Mouse (Mus musculus) kidney, postnatal 0 days (tissue): ENCODE measurements at regions not wholly inside any gene's neighbourhood (a gene's known extent, or its start where the extent isn't known, plus 50 kb on each side); places are given as distances from the start of the nearest gene placed in this dataset.
"Not testable (repeated sequence)": the region's sequence is repeated elsewhere in the genome, so short reads cannot be mapped to it uniquely, and the experiment has no call there.

Source experiments
- ATAC-seq: fragments of 200-750 bp; cut with Nextera tagmentation; replicated peaks from 2 replicates; pipeline ENCODE4 v1.8.0; 2017; ENCODE audit warnings: low read depth, moderate number of reproducible peaks, moderate TSS enrichment, moderate library complexity; ENCODE audit not compliant: low FRiP score
- DNase-seq: peaks from one replicate; pipeline ENCODE4 v3.0.0-alpha.2; 2016; ENCODE audit warnings: low spot score
- H3K27ac ChIP-seq: fragments of 300-500 bp; sonication (generic); 2 replicates; pipeline ENCODE4 v1.5.1; 2014; ENCODE audit warnings: mild to moderate bottlenecking
- H3K27me3 ChIP-seq: fragments of 300-500 bp; sonication (generic); 2 replicates; pipeline ENCODE4 v1.6.1; 2014; ENCODE audit warnings: low read length, mixed read lengths; ENCODE audit not compliant: insufficient read depth
- H3K36me3 ChIP-seq: fragments of 300-500 bp; sonication (generic); 2 replicates; pipeline ENCODE4 v1.6.1; 2014; ENCODE audit warnings: low read length, mixed read lengths; ENCODE audit not compliant: insufficient read depth
- H3K4me1 ChIP-seq: fragments of 300-500 bp; sonication (generic); replicated peaks from 2 replicates; pipeline ENCODE4 v1.6.1; 2014; ENCODE audit warnings: antibody characterized with exemption, low read length, mixed read lengths; ENCODE audit not compliant: insufficient read depth
- H3K4me2 ChIP-seq: fragments of 300-500 bp; sonication (generic); 2 replicates; pipeline ENCODE4 v1.6.1; 2014; ENCODE audit warnings: mild to moderate bottlenecking, low read length, moderate library complexity, mixed read lengths
- H3K4me3 ChIP-seq: fragments of 300-500 bp; sonication (generic); replicated peaks from 2 replicates; pipeline ENCODE4 v1.5.1; 2014; ENCODE audit warnings: low read depth, low read length
- H3K9ac ChIP-seq: fragments of 300-500 bp; sonication (generic); 2 replicates; pipeline ENCODE4 v1.6.1; 2014; ENCODE audit warnings: low read depth, low read length
- H3K9me3 ChIP-seq: fragments of 300-500 bp; sonication (generic); replicated peaks from 2 replicates; pipeline ENCODE4 v1.6.1; 2016; ENCODE audit warnings: low read length, inconsistent platforms, mixed read lengths
- CTCF ChIP-seq: IDR thresholded peaks from 2 replicates; pipeline ENCODE4 v1.5.1; 2016; ENCODE audit warnings: antibody characterized with exemption, low read depth, mild to moderate bottlenecking, moderate library complexity
- WGBS: fragments of 180-500 bp; shearing (Covaris S2); extraction: QIAGEN DNeasy Blood & Tissue Kit; methylation state at CpG from one replicate; pipeline ENCODE4 v1.1.7; 2014; 5-methylcytosine and 5-hydroxymethylcytosine counted together

DNA sequence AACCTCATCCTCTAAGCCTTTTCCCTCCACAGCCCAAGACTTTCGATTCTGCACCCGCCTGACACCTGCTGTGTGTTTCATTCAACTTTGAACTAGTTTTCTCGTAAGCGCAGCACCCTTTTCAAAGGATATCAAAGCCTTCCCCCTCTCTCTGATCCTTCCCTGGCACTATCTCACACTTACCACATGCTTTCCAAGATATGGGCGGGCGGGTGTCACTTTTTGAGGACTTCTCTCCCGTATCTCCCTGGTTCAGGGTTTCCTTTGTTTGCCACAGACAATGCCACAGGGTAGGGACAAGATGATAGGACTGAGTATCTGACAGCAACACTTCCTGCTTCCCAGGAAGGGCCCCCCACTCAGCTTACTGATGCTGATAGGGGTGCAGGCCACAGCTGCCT is 76.8 kb upstream of the Mdm1 start:
- H3K4me3 ChIP-seq: no peak overlapping the region
- no peaks in the 10 kb centered on the region for H3K27me3 ChIP-seq
- no peak overlapping the region for H3K9ac ChIP-seq
- H3K4me1 ChIP-seq: no peaks in the 10 kb centered on the region
- no peaks in the 10 kb centered on the region for H3K36me3 ChIP-seq
- no peak overlapping the region for H3K27ac ChIP-seq
- 72% methylated on average over 7 of the region's 7 CpGs for WGBS
- no peak for DNase-seq
- H3K4me2 ChIP-seq: no peak overlapping the region
- no peaks in the 10 kb centered on the region for H3K9me3 ChIP-seq
- no peak for TF ChIP-seq CTCF
- ATAC-seq: no peak

GRCm38 (mm10) chr10:118076341-118076740 is 65.3 kb upstream of the Mdm1 start:
- not testable (repeated sequence) for ATAC-seq, H3K4me2 ChIP-seq, H3K36me3 ChIP-seq, H3K9ac ChIP-seq, H3K4me1 ChIP-seq, H3K27ac ChIP-seq, H3K9me3 ChIP-seq, H3K27me3 ChIP-seq, DNase-seq, H3K4me3 ChIP-seq
- 95% methylated on average over 8 of the region's 11 CpGs for WGBS

DNA sequence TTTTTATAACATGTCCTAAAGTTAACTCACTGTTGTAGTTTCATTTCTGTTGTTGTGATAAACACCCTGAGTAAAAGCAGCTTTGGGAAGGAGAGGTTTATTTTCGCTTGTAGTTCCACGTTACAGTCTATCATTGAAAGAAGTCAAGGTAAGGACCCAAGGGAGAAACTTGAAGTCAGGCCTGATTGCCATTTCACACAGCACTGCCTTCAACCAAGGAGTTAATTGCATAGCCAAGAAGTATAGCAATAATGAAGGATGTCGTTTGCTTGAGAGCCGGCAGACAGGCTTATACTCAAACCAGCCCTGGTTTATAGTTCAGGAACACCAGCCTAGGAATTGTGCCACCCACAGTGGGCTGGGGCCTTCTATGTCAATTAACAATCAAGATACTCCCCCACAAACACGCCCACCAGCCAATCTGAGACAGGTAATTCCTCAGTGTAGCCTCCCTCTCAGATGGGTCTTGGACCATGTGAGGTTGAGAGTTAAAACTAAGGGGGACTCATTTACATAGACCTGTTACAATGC is 59.9 kb upstream of the Mdm1 start:
- Histone ChIP-seq H3K36me3 (no peaks in the 10 kb centered on the region), H3K4me1 (no peaks in the 10 kb centered on the region), H3K9me3 (no peaks in the 10 kb centered on the region; the same call in 1 of the 2 replicates), H3K27me3 (no peaks in the 10 kb centered on the region), H3K9ac (no peak overlapping the region), H3K4me2 (no peak overlapping the region), H3K4me3 (no peak overlapping the region), H3K27ac (no peak overlapping the region)
- ATAC-seq (no peak), DNase-seq (no peak)
- WGBS: 88% methylated on average over 5 of the region's 5 CpGs
- no peak for TF ChIP-seq CTCF

GRCm38 (mm10) chr10:118083035-118083720 is 58.4 kb upstream of the Mdm1 start:
- H3K9me3 ChIP-seq: no peaks in the 10 kb centered on the region
- WGBS: 87% methylated on average over 12 of the region's 13 CpGs
- no peak overlapping the region for H3K27ac ChIP-seq
- ATAC-seq (no peak), DNase-seq (no peak)
- TF ChIP-seq CTCF: no peak
- no peak overlapping the region for H3K9ac ChIP-seq
- H3K4me1 ChIP-seq: no peaks in the 10 kb centered on the region
- H3K36me3 ChIP-seq: no peaks in the 10 kb centered on the region
- no peak overlapping the region for H3K4me2 ChIP-seq
- H3K27me3 ChIP-seq: no peaks in the 10 kb centered on the region
- H3K4me3 ChIP-seq: no peak overlapping the region

DNA sequence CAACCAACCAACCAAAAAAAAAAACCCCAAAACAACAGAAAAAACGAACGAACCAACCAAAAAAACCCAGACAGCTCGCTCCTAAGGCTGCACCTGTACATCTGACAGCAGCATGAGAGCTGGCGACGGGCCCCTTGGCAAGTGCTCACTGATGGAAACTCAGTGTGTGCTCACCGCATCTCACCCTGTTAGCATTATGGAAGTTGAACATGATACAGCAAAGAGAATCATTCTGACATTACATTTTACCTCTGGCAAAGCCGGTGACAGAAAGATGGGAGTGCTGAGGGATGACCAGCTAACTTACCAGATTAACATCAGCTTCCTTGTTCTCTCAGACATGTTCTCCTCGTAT is 57.9 kb upstream of the Mdm1 start:
- no peak for TF ChIP-seq CTCF
- no peak overlapping the region for H3K4me2 ChIP-seq
- no peaks in the 10 kb centered on the region for H3K36me3 ChIP-seq
- ATAC-seq: no peak
- no peaks in the 10 kb centered on the region for H3K4me1 ChIP-seq
- no peak for DNase-seq
- WGBS: 88% methylated on average over 8 of the region's 8 CpGs
- no peak overlapping the region for H3K27ac ChIP-seq
- no peak overlapping the region for H3K9ac ChIP-seq
- no peaks in the 10 kb centered on the region for H3K9me3 ChIP-seq
- no peaks in the 10 kb centered on the region for H3K27me3 ChIP-seq
- H3K4me3 ChIP-seq: no peak overlapping the region

GRCm38 (mm10) chr10:118085046-118085983 is 56.3 kb upstream of the Mdm1 start:
- ATAC-seq (no peak), DNase-seq (no peak)
- 91% methylated on average over 16 of the region's 16 CpGs for WGBS
- H3K9me3 ChIP-seq: no peaks in the 10 kb centered on the region
- H3K27me3 ChIP-seq: no peaks in the 10 kb centered on the region
- H3K4me3 ChIP-seq: no peak overlapping the region
- no peaks in the 10 kb centered on the region for H3K36me3 ChIP-seq
- no peak overlapping the region for H3K27ac ChIP-seq
- H3K9ac ChIP-seq: no peak overlapping the region
- H3K4me2 ChIP-seq: no peak overlapping the region
- no peak for TF ChIP-seq CTCF
- no peaks in the 10 kb centered on the region for H3K4me1 ChIP-seq
